Mouse (Mus musculus): ENCODE data around the gene Magi2. TPM values are rescaled to one million over a fixed set of nuclear protein-coding genes. Genes with fewer than 3 reads are reported as not detected.
"Not testable (repeated sequence)": the region's sequence is repeated elsewhere in the genome, so short reads cannot be mapped to it uniquely, and the experiment has no call there.

Magi2 gene
- total RNA-seq, 2 experiments from 2014 or later = 6.6 TPM

GRCm38 (mm10) chr5:19429290-19429689 is 202.5 kb downstream of the Magi2 start:
- peak in 1 of 2 experiments; percentile 9 for DNase-seq (ENCODE audit: low spot score in 2 of 2)

- no peak for DNase-seq (ENCODE audit: low spot score in 2 of 2)
Measured at GRCm38 (mm10) chr5:19462541-19462940, 235.7 kb downstream of the Magi2 start.

GRCm38 (mm10) chr5:19465383-19465782 is 238.5 kb downstream of the Magi2 start:
- no peak for DNase-seq (ENCODE audit: low spot score in 2 of 2)

- no peak for DNase-seq (ENCODE audit: low spot score in 2 of 2)
Measured at GRCm38 (mm10) chr5:19472851-19473439, 246.1 kb downstream of the Magi2 start.

GRCm38 (mm10) chr5:19482981-19483380 is 256.1 kb downstream of the Magi2 start:
- DNase-seq (ENCODE audit: low spot score in 2 of 2) = no peak

- no peak for DNase-seq (ENCODE audit: low spot score in 2 of 2)
Measured at GRCm38 (mm10) chr5:19487947-19488346, 261.1 kb downstream of the Magi2 start.

- DNase-seq (ENCODE audit: low spot score in 2 of 2) = no peak
Measured at GRCm38 (mm10) chr5:19501005-19501404, 274.2 kb downstream of the Magi2 start.

- DNase-seq (ENCODE audit: low spot score in 2 of 2) = no peak
Measured at GRCm38 (mm10) chr5:19522168-19522567, 295.3 kb downstream of the Magi2 start.

- DNase-seq (ENCODE audit: low spot score in 2 of 2) = no peak
Measured at GRCm38 (mm10) chr5:19539348-19539747, 312.5 kb downstream of the Magi2 start.

GRCm38 (mm10) chr5:19546424-19546823 is 319.6 kb downstream of the Magi2 start:
- DNase-seq (ENCODE audit: low spot score in 2 of 2) = no peak

GRCm38 (mm10) chr5:19546900-19547299 is 320.1 kb downstream of the Magi2 start:
- DNase-seq (ENCODE audit: low spot score in 2 of 2) = no peak

GRCm38 (mm10) chr5:19553510-19553909 is 326.7 kb downstream of the Magi2 start:
- no peak for DNase-seq (ENCODE audit: low spot score in 2 of 2)

GRCm38 (mm10) chr5:19565636-19566035 is 338.8 kb downstream of the Magi2 start:
- no peak for DNase-seq (ENCODE audit: low spot score in 2 of 2)

- DNase-seq (ENCODE audit: low spot score in 2 of 2) = not testable (repeated sequence)
Measured at GRCm38 (mm10) chr5:19566136-19566535, 339.3 kb downstream of the Magi2 start.

- DNase-seq (ENCODE audit: low spot score in 2 of 2) = no peak
Measured at GRCm38 (mm10) chr5:19607700-19608099, 380.9 kb downstream of the Magi2 start.

- no peak for DNase-seq (ENCODE audit: low spot score in 2 of 2)
Measured at GRCm38 (mm10) chr5:19611788-19612187, 385.0 kb downstream of the Magi2 start.

- DNase-seq (ENCODE audit: low spot score in 2 of 2) = no peak
Measured at GRCm38 (mm10) chr5:19621678-19622077, 394.8 kb downstream of the Magi2 start.

GRCm38 (mm10) chr5:19633976-19634375 is 407.1 kb downstream of the Magi2 start:
- DNase-seq (ENCODE audit: low spot score in 2 of 2) = no peak

GRCm38 (mm10) chr5:19637789-19638188 is 411.0 kb downstream of the Magi2 start:
- DNase-seq (ENCODE audit: low spot score in 2 of 2) = no peak

GRCm38 (mm10) chr5:19655986-19656385 is 429.1 kb downstream of the Magi2 start:
- no peak for DNase-seq (ENCODE audit: low spot score in 2 of 2)

- DNase-seq (ENCODE audit: low spot score in 2 of 2) = no peak
Measured at GRCm38 (mm10) chr5:19666416-19666815, 439.6 kb downstream of the Magi2 start.

GRCm38 (mm10) chr5:19717296-19717695 is 490.5 kb downstream of the Magi2 start:
- DNase-seq (ENCODE audit: low spot score in 2 of 2) = no peak

- DNase-seq (ENCODE audit: low spot score in 2 of 2) = no peak
Measured at GRCm38 (mm10) chr5:19726277-19726676, 499.4 kb downstream of the Magi2 start.

GRCm38 (mm10) chr5:19745376-19745775 is 518.5 kb downstream of the Magi2 start:
- no peak for DNase-seq (ENCODE audit: low spot score in 2 of 2)

Measured in gastrocnemius, postnatal 4 days (tissue).